Mouse (Mus musculus) retina, embryonic 14.5 days (tissue): Measurements from ENCODE around the gene Prr19.
"Not testable (repeated sequence)": the region's sequence is repeated elsewhere in the genome, so short reads cannot be mapped to it uniquely, and the experiment has no call there.

Experiments used
- DNase-seq: peaks from one replicate; pipeline ENCODE4 v3.0.0-alpha.2; 2015; ENCODE audit warnings: low spot score

Gene Prr19

GRCm38 (mm10) chr7:25301063-25301462 is at the start of gene Prr19:
Gene Prr19 (plus strand): TSS chr7:25301411.
- peak; percentile 60 for DNase-seq

DNA sequence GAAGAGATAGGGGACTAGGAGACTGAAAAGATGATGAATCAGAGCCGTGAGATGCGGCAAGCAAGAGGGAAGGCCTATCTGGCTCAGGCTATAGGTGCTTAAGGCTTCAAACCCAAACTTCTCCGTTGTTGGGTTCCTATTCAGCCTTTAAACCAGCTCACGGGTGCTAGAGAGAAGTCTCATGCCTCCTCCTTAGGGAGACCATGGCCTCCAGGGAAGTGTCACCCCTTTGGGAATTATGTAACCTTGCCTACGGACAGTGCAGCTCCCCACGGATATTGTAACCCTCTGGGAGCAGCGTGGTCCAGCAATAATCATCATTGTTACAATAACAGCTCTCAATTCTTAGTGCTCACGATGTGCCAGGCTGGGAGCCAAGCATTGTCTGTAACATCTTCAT is 49.4 kb upstream of the Prr19 start:
- no peak for DNase-seq

DNA sequence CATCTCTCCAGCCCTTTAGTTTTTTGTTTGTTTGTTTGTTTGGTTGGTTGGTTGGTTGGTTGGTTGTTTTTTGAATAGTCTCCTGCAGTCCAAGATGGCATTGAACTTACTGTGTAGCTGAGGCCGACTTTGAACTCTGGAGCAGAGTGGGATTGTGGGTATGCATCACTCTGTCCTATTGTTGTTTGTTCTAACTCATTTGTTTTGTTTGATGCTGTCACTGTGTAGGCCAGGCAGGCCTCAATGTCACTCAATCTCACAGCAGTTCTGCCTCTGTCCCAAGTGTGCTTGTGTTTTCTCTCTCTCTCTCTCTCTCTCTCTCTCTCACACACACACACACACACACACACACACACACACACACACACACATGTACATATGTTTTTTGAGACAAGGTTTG is 39.3 kb upstream of the Prr19 start:
- DNase-seq, result no peak

- DNase-seq, result no peak
These were observed 37.0 kb upstream of the Prr19 start for GRCm38 (mm10) chr7:25263968-25264870.

DNA sequence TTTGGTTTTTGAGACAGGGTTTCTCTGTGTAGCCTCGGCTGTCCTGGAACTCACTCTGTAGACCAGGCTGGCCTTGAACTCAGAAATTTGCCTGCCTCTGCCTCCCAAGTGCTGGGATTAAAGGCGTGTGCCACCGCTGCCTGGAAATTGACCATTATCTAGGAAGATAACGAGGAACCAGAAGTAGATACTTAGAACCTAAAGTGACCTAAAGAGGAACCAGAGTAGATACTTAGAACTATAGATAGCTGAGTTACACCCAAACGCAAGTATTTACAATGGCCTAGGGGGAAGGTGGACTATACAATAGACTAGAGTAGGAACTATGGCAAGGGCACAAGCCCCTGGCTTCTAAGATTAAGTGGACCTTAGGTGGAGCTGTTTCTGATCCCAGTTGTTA is 35.5 kb upstream of the Prr19 start:
- DNase-seq, result not testable (repeated sequence)

- no peak for DNase-seq
These were observed 34.8 kb upstream of the Prr19 start for GRCm38 (mm10) chr7:25266180-25266962.

GRCm38 (mm10) chr7:25267301-25267750 is 33.9 kb upstream of the Prr19 start, which contains the start of gene Cic:
Gene Cic (plus strand): TSS chr7:25267704.
- peak; percentile 100 for DNase-seq

DNA sequence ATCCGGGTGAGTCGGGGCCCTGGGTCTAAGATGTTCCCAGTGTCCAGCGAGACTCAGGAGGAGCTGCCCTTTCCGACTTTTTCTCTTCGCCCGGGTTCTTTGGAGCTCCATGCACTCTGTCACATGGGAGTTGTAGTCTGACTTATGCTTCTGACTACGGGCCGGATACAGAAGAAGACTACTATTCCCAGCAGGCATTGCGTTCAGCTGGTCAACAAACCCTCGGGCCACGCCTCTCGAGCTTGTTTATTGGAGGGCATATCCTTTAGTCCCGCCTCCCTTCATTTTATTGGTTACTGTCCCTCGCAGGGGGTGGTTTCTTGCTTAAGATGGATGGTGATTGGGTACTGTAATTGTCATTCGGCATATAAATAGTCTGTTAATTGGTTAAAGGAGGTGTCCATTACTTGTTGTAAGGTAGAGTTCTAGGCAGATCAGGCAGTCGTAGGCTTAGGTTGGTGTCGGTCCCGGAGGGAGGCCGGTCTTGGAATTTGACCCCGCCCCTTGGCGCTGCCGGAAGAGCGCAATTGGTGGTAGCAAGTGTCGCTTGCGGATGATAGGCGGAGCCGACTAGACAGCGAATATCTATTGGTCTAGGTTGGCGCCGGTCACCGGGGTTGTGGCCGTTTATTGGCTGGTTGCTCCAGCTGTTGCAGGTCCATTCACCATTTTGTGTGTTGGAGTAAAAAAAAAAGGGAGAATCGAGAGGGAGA is 33.3 kb upstream of the Prr19 start:
- DNase-seq, result peak; percentile 100

GRCm38 (mm10) chr7:25268588-25268987 is 32.6 kb upstream of the Prr19 start:
- DNase-seq, result no peak

DNA sequence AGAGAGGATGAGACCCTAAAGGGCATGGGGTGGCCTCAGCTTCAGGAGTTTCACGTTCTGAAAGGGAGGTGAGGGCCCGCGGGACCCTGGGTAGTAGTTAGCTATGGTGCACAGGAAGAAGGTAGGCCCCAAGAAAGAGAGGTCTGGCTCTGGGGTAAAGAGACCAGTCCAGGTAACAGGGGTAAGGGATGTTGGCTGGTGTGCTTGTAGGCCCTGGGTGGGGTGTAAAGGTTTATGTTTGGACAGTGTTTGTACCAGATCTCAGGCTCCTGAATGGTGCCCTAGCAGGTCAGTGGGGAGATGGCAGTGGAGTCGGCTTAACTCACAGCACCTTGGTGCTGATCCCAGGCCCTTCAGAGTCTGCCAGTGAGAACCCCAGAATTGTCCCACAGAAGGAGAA is 32.2 kb upstream of the Prr19 start:
- DNase-seq, result no peak

GRCm38 (mm10) chr7:25269545-25270271 is 31.5 kb upstream of the Prr19 start:
- DNase-seq, result no peak

- no peak for DNase-seq
These were observed 30.3 kb upstream of the Prr19 start for GRCm38 (mm10) chr7:25270652-25271633.

GRCm38 (mm10) chr7:25271651-25272444 is 29.4 kb upstream of the Prr19 start:
- DNase-seq, result no peak

DNA sequence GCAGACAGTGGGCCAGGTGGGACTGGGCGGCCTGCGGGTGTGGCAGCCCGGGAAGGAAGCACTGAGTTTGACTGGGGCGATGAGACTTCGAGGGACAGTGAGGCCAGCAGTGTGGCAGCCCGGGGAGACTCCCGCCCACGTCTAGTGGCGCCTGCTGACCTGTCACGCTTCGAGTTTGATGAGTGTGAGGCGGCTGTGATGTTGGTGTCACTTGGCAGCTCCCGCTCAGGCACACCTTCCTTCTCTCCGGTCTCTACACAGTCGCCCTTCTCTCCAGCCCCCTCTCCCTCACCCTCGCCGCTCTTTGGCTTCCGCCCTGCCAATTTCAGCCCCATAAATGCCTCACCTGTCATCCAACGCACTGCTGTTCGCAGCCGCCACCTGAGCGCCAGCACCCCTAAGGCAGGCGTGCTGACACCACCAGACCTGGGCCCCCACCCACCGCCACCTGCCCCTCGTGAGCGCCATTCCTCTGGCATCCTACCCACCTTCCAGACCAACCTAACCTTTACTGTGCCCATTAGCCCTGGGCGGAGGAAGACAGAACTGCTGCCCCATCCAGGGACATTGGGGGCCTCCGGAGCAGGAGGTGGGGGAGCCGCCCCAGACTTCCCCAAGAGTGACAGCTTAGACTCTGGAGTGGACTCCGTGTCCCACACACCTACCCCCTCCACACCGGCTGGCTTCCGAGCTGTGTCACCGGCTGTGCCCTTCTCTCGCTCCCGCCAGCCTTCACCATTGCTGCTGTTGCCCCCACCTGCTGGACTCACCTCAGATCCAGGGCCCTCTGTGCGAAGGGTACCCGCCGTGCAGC is 28.6 kb upstream of the Prr19 start:
- DNase-seq, result no peak

DNA sequence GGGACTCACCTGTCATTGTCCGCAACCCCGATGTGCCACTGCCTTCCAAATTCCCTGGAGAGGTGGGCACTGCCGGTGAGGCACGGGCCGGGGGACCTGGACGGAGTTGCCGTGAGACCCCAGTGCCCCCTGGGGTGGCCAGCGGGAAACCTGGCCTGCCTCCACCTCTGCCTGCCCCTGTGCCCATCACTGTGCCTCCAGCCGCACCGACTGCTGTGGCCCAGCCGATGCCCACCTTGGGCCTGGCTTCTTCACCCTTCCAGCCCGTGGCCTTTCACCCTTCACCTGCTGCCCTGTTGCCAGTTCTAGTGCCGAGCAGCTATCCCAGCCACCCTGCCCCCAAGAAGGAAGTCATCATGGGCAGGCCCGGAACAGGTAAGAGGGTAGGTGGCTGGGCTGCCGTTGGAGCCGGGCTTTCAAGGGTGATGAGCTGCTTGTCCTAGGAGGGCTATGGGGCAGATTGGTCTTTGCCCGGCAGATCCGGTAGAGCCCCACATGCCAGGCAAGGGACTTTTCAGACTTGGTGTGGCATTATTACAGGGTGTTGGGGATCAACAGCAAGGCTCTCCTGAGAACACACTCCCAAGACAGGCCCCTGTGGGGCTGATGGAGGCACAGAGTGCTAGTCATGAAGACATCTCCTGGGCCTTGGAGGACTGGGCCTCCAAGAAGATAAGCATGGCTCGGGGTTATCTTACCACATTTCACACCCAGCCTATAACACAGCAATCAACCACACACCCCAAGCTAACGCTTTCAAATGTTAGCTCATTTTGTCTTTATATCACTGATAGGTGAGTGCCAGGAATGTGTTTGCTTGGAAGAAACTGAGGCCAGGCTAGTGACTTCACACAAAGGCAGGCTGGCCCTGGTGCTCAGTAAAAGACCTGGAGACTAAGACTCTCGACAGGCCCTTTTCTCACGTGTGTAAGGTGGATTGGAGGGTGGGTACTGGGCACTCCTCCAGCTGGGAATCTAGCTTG is 27.7 kb upstream of the Prr19 start:
- DNase-seq, result no peak

DNA sequence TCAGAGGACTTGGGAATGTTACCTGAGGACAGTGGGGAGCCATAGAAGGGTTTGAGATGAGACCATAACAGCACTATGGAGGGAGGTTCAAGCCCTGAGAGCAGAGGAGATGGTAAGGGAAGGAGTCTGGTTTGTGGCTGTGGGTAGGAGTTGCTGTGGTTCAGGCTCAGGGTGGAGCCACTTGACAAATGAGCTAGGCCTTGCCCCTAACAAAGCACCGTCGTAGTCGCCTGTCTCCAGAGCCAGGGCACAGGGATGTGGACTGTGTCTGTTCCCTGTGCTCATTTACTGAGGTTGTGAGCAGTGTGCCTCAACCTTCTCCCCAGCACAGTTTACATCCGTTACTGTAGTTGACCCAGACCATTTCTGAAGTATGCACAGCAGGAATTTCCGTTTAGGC is 26.6 kb upstream of the Prr19 start:
- no peak for DNase-seq

- DNase-seq, result no peak
These were observed 26.2 kb upstream of the Prr19 start for GRCm38 (mm10) chr7:25274996-25275395.
